Mouse (Mus musculus) liver, postnatal 0 days (tissue): ENCODE results near the gene Phf21a. TPM values are rescaled to one million over a fixed set of nuclear protein-coding genes. Genes with fewer than 3 reads are reported as not detected.

ENCODE experiments used
- ATAC-seq: fragments of 200-750 bp; cut with Nextera tagmentation; 2 replicates; pipeline ENCODE4 v1.8.0; 2017; ENCODE audit warnings: mild to moderate bottlenecking, moderate library complexity
- DNase-seq: peaks from one replicate; pipeline ENCODE4 v3.0.0-alpha.2; 2016
- H3K27ac ChIP-seq: fragments of 300-500 bp; sonication (generic); 2 replicates; pipeline ENCODE4 v1.5.1; 2014; ENCODE audit warnings: antibody characterized with exemption, moderate library complexity, mild to moderate bottlenecking, low read depth
- H3K27me3 ChIP-seq: fragments of 300-500 bp; sonication (generic); 2 replicates; pipeline ENCODE4 v1.6.1; 2014; ENCODE audit warnings: low read length, control low read depth, mixed read lengths; ENCODE audit not compliant: insufficient read depth
- H3K36me3 ChIP-seq: fragments of 300-500 bp; sonication (generic); replicated peaks from 2 replicates; pipeline ENCODE4 v1.6.1; 2014; ENCODE audit warnings: mild to moderate bottlenecking, control low read depth, low read length, moderate library complexity, mixed read lengths; ENCODE audit not compliant: insufficient read depth
- H3K4me1 ChIP-seq: fragments of 300-500 bp; sonication (generic); 2 replicates; pipeline ENCODE4 v1.6.1; 2014; ENCODE audit warnings: antibody characterized with exemption, mild to moderate bottlenecking, control low read depth; ENCODE audit not compliant: insufficient read depth
- H3K4me2 ChIP-seq: fragments of 300-500 bp; sonication (generic); 2 replicates; pipeline ENCODE4 v1.6.1; 2014; ENCODE audit warnings: low read depth, mild to moderate bottlenecking, low read length, moderate library complexity, mixed read lengths
- H3K4me3 ChIP-seq: fragments of 300-500 bp; sonication (generic); 2 replicates; pipeline ENCODE4 v1.5.1; 2014; ENCODE audit warnings: low read depth, low read length
- H3K9ac ChIP-seq: fragments of 300-500 bp; sonication (generic); replicated peaks from 2 replicates; pipeline ENCODE4 v1.6.1; 2014; ENCODE audit warnings: mild to moderate bottlenecking, moderate library complexity
- H3K9me3 ChIP-seq: fragments of 300-500 bp; sonication (generic); 2 replicates; pipeline ENCODE4 v1.6.1; 2016; ENCODE audit warnings: mild to moderate bottlenecking, control low read depth, low read length, mixed read lengths
- CTCF ChIP-seq: sonication (generic); IDR thresholded peaks from 2 replicates; pipeline ENCODE4 v1.5.1; 2016; ENCODE audit warnings: antibody characterized with exemption, low read depth
- EP300 ChIP-seq: IDR thresholded peaks from 2 replicates; pipeline ENCODE4 v1.6.1; 2016; ENCODE audit warnings: antibody characterized with exemption, low read depth, mild to moderate bottlenecking
- WGBS: fragments of 180-500 bp; shearing (Covaris S2); extraction: QIAGEN DNeasy Blood & Tissue Kit; methylation state at CpG from one replicate; pipeline ENCODE4 v1.1.7; 2014; ENCODE audit not compliant: insufficient replicate concordance; 5-methylcytosine and 5-hydroxymethylcytosine counted together
- polyA plus RNA-seq: library from polyadenylated mRNA; unstranded; fragments of >200 nt; fragmentation: Nextera tagmentation; extraction: Ambion mirVana; gene quantifications from 2 replicates; pipeline ENCODE4 v1.2.1, GENCODE M21; 2015

The Phf21a gene
- polyA plus RNA-seq, 1 experiment from 2014 or later: 2.7 TPM

- Histone ChIP-seq H3K9me3 (no peaks in the 10 kb centered on the region), H3K36me3 (peaks cover 24% of the 10 kb centered on the region), H3K4me3 (peak within 1 kb of the TSS; percentile 85), H3K4me2 (peak within 1 kb of the TSS; percentile 95), H3K27ac (peak within 1 kb of the TSS; percentile 89), H3K27me3 (peaks cover 15% of the 10 kb centered on the region), H3K4me1 (peaks cover 24% of the 10 kb centered on the region), H3K9ac (peak within 1 kb of the TSS; percentile 83)
- 3% methylated on average over 16 of the region's 16 CpGs for WGBS
- DNase-seq: peak; percentile 49
- ATAC-seq: no peak
- TF ChIP-seq CTCF (no peak), EP300 (no peak)
Measured at GRCm38 (mm10) chr2:92374514-92374913, 281.6 kb downstream of the Phf21a start, which contains the start of the genes Pex16 and Large2. Gene Pex16 (plus strand): TSS chr2:92374676. Gene Large2 (minus strand): TSS chr2:92374869.

DNA sequence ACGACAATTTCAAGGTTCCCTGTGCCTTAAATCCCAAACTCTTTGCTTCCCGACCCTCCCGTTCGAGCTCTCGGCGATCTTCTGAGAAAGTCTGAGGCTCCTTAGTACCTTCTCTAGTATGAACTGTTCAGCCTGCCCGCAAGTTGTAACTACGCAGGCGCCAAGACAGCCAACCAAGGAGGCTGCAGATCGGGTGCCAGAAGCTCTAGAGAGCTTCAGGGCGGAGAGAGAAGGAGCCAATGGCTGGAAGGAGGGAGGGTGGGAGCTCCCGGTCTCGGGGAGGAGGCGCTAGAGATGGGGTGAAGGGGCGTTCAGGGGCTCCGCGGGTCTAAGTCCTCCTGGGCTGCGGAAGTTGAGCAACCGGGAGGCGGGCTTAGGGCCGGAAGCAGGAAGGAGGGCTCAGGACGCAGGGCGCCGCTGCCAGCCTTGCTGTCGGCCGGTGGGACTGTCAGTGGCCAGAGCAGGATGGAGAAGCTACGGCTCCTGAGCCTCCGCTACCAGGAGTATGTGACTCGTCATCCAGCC lies 282.2 kb downstream of the Phf21a start:
- TF ChIP-seq CTCF (no peak), EP300 (peak; percentile 73; the same call in 1 of the 2 replicates)
- peaks cover 31% of the 10 kb centered on the region for H3K36me3 ChIP-seq
- peak overlapping the region; percentile 89 for H3K27ac ChIP-seq
- H3K27me3 ChIP-seq: peaks cover 12% of the 10 kb centered on the region
- H3K9me3 ChIP-seq: no peaks in the 10 kb centered on the region
- peak; percentile 96 for DNase-seq
- peak overlapping the region; percentile 95 for H3K4me2 ChIP-seq
- peaks cover 24% of the 10 kb centered on the region for H3K4me1 ChIP-seq
- peak overlapping the region; percentile 85 for H3K4me3 ChIP-seq
- peak; percentile 91 for ATAC-seq
- peak overlapping the region; percentile 83 for H3K9ac ChIP-seq
- WGBS: under 1% methylated on average over 25 of the region's 29 CpGs

DNA sequence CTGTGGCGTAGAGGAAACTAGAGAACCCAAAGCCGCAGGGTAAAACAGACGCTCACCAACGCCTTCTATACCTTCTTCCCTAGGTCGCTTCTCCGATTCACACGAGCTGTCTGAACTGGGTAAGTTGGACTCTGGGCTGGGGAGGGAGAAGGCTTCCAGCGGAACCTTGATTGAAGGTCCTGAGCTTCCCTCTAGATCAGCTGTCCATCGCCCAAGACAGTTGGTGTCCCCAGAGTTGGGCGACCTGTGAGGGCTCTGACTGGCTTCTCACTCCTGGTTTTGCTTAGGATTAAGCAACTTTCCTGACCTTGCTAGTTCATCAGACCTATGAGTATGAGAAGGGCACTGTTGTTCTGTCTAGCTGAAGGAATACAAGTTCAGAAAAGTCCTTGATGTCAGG lies 282.9 kb downstream of the Phf21a start:
- peak; percentile 31 for DNase-seq
- peaks cover 6% of the 10 kb centered on the region for H3K27me3 ChIP-seq
- H3K9ac ChIP-seq: peak overlapping the region; percentile 83
- peak overlapping the region; percentile 89 for H3K27ac ChIP-seq
- 6% methylated on average over 10 of the region's 10 CpGs for WGBS
- H3K4me2 ChIP-seq: peak overlapping the region; percentile 95
- H3K36me3 ChIP-seq: peaks cover 37% of the 10 kb centered on the region
- H3K4me1 ChIP-seq: peaks cover 24% of the 10 kb centered on the region
- peak overlapping the region; percentile 85 for H3K4me3 ChIP-seq
- TF ChIP-seq EP300: no peak
- no peak for TF ChIP-seq CTCF
- no peak for ATAC-seq
- H3K9me3 ChIP-seq: no peaks in the 10 kb centered on the region

DNA sequence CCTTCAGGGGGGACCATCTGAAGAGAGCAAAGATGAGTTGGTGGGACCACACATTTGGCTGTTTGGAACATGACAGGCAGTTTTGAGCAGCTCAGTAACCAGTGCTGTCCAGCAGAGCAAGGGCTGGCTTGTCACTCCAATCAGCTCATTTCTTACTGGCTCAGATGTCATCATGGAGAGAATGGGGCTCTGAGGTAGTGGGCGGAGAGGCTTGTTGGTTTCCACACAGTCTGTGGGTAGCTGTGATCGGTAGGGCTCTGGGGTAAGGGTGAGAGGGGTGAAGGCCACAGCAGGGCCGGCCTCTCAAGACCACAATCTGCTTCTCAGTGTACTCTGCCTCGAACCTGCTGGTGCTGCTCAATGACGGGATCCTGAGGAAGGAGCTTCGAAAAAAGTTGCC lies 283.4 kb downstream of the Phf21a start:
- peak overlapping the region; percentile 89 for H3K27ac ChIP-seq
- peak overlapping the region; percentile 83 for H3K9ac ChIP-seq
- H3K27me3 ChIP-seq: 0 out of 2 replicates have a peak, but pooled peaks cover under 1% of the 10 kb centered on the region
- peak overlapping the region; percentile 95 for H3K4me2 ChIP-seq
- H3K36me3 ChIP-seq: peaks cover 42% of the 10 kb centered on the region
- no peaks in the 10 kb centered on the region for H3K9me3 ChIP-seq
- peak overlapping the region; percentile 85 for H3K4me3 ChIP-seq
- ATAC-seq (peak; percentile 53), DNase-seq (peak; percentile 54)
- no peak for TF ChIP-seq EP300
- peaks cover 18% of the 10 kb centered on the region for H3K4me1 ChIP-seq
- 58% methylated on average over 6 of the region's 6 CpGs for WGBS

DNA sequence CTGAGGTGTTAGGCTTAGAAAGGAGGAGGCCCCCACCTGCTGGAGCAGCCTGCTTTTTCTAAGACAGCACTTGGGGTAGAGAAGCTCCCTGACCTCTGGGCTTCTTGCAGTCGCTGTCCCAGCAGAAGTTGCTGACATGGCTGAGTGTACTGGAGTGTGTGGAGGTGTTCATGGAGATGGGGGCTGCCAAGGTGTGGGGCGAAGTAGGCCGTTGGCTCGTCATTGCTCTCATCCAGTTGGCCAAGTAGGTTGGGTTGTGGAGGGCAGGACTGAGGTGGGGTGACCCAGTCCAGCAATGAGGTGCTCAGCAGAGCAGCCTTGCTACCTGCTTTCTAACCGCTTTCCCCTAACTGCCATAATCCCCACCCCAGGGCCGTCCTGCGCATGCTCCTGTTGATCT lies 284.4 kb downstream of the Phf21a start:
- Histone ChIP-seq H3K4me1 (peaks cover 14% of the 10 kb centered on the region), H3K27ac (no peak overlapping the region), H3K36me3 (peaks cover 49% of the 10 kb centered on the region), H3K9ac (no peak overlapping the region), H3K4me3 (no peak overlapping the region), H3K4me2 (no peak overlapping the region), H3K9me3 (no peaks in the 10 kb centered on the region), H3K27me3 (no peaks in the 10 kb centered on the region)
- no peak for TF ChIP-seq EP300
- WGBS: 93% methylated on average over 7 of the region's 7 CpGs
- DNase-seq: no peak
- no peak for ATAC-seq

- peaks cover 53% of the 10 kb centered on the region for H3K36me3 ChIP-seq
Measured at GRCm38 (mm10) chr2:92379783-92380494, 287.0 kb downstream of the Phf21a start.

More at GRCm38 (mm10) chr2:92379783-92380494, 287.0 kb downstream of the Phf21a start:
- no peak for ATAC-seq
- 79% methylated on average over 17 of the region's 17 CpGs for WGBS
- Histone ChIP-seq H3K9ac (no peak overlapping the region), H3K27ac (no peak overlapping the region), H3K9me3 (no peaks in the 10 kb centered on the region), H3K4me1 (peaks cover 10% of the 10 kb centered on the region), H3K4me3 (no peak overlapping the region), H3K4me2 (no peak overlapping the region), H3K27me3 (no peaks in the 10 kb centered on the region)
- TF ChIP-seq CTCF (no peak), EP300 (no peak)
- DNase-seq: no peak
